8 mouse cellular contexts compared by ENCODE assay signal in genomic region chr16:26581048-26581912, GRCm38 (mm10). TPM values are rescaled to one million over a fixed set of nuclear protein-coding genes. Genes with fewer than 3 reads are reported as not detected.
DNase-seq lines count a peak whose midpoint lies in the region; ATAC-seq lines count a peak whose summit lies in the region.

Il1rap (plus strand) TSS chr16:26581704.

- no peaks in the 10 kb centered on the region for H3K36me3 ChIP-seq in intestine, embryonic 15.5 days

- no peaks in the 10 kb centered on the region for H3K27me3 ChIP-seq in intestine, embryonic 15.5 days (replicated peaks)

- H3K4me3 ChIP-seq in intestine, embryonic 15.5 days (replicated peaks), result peak within 1 kb of the TSS; percentile 66

- no peaks in the 10 kb centered on the region for H3K9me3 ChIP-seq in intestine, embryonic 15.5 days

- ATAC-seq in intestine, embryonic 15.5 days, result peak; percentile 99
- ATAC-seq in megakaryocyte-erythroid progenitor cell, adult 5-6 weeks (replicated peaks; ENCODE audit: low FRiP score, low TSS enrichment, poor library complexity, severe bottlenecking), result peak; percentile 97

- H3K27ac ChIP-seq in intestine, embryonic 15.5 days, result peak within 1 kb of the TSS; percentile 60

- intact Hi-C loops in gastrocnemius, postnatal 36 days (cut with DNase I), result no loop called here
- intact Hi-C loops in left cerebral cortex, postnatal 14 days (cut with DNase I), result no loop called here

- H3K9ac ChIP-seq in intestine, embryonic 15.5 days, result peak within 1 kb of the TSS; percentile 68

- DNase-seq in adrenal gland, adult 8-10 months, result peak; percentile 93
- peak; percentile 79 for DNase-seq in embryo, embryonic 11.5 days (ENCODE audit: low read depth, low spot score)
- peak; percentile 89 to 93 for DNase-seq in gastrocnemius, postnatal 36 days
- DNase-seq in left cerebral cortex, postnatal 14 days (ENCODE audit: low spot score in 2 of 2), result peak; percentile 92 to 93
- peak; percentile 93 for DNase-seq in right cerebral cortex, postnatal 14 days
- DNase-seq in urinary bladder, postnatal 25 days (ENCODE audit: low spot score), result peak; percentile 86

- 3% methylated on average over 51 of the region's 51 CpGs for WGBS in intestine, embryonic 15.5 days

- H3K4me1 ChIP-seq in intestine, embryonic 15.5 days (replicated peaks), result 0 out of 2 replicates have a peak, but pooled peaks cover 8% of the 10 kb centered on the region

- peak within 1 kb of the TSS; percentile 92 for H3K4me2 ChIP-seq in intestine, embryonic 15.5 days (replicated peaks)

RNA-seq across cellular contexts. Expression of gene Il1rap, which starts in this region (rescaled TPM):
- total RNA-seq in adrenal gland, adult 8-10 months (2022), result 1 to 10 TPM; 5.2 to 9.1 (median 6.7) TPM
- total RNA-seq in gastrocnemius, postnatal 36 days (2021), result 1 to 10 TPM; 1.9 to 2.0 TPM
- 4.2 and 5.0 TPM in 2 replicates for polyA plus RNA-seq in intestine, embryonic 15.5 days (2015; fragmentation: Nextera tagmentation; extraction: Ambion mirVana)
- total RNA-seq in left cerebral cortex, postnatal 14 days (2021), result 10 to 100 TPM; 27.6 TPM
- total RNA-seq in megakaryocyte-erythroid progenitor cell, adult 5-6 weeks (2014; fragmentation: Nextera tagmentation), result 5.0 and 6.6 TPM in 2 replicates
- total RNA-seq in megakaryocyte-erythroid progenitor cell, adult 5-6 weeks (2017), result 5.6 and 7.9 TPM in 2 replicates

Comparison
In these comparisons a context has a peak if more than half of its experiments do, and no peak if none do; other contexts are left out.
1. Peak in every context shown above with its lines: DNase-seq, ATAC-seq, H3K4me3 ChIP-seq and H3K27ac ChIP-seq.